In the genomic region with DNA sequence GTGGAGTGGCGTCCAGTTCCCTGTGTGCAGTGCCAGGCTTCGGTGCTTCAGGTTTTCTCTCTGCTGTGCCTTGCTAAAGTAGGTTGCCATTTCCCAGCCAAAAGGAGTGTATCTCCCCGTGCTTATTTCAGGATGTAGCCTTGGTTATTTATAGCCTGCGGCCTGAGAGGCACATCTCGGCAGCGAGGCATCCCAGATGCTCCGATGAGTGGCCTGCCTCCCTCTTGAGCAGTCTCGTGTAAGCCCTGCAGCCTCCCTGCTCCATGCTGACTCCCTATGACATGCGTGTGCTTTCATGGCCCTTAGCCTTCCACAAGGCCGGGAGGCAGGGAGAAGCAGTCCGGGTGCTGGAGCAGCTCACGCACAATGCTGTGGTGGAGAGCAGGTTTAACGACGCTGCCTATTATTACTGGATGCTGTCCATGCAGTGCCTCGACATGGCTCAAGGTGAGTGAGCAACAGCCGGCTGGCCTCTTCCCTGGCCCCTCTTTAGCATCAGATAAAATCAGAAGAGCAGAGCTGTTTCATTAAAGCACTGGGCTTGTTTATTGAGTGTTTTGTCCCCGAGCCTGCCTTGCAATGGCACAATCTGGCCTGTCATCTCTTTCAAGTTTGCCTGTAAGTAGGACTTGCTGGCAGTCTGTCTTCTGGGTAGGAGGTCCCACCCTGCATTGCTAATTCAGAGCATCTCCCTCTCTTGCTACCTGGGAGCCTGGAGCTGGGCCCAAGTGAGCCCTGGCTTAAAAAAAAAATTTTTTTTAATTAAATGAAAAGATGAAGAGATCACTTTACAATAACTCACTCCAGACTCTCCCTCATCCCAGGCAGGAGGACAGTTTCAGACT, we compare ENCODE assay signal across 9 mouse cellular contexts. TPM values are rescaled to one million over a fixed set of nuclear protein-coding genes. Genes with fewer than 3 reads are reported as not detected.
DNase-seq lines count a peak whose midpoint lies in the region; ATAC-seq lines count a peak whose summit lies in the region.
"Had no signal": no experiment of that assay in that cellular context is flagged by ENCODE, and none has a peak within 500 bp of the region (broad histone marks: within the 10 kb centered on the region; RNA-seq: fewer than 3 reads in every experiment).

No protein-coding gene starts in this region.

- DNase-seq in gastrocnemius, postnatal 25 days, result peak; percentile 42
- DNase-seq in gastrocnemius, postnatal 10 days, result no peak
- peak; percentile 80 for DNase-seq in right cerebral cortex, adult 18-20 months
- DNase-seq in right cerebral cortex, postnatal 4 days, result no peak
- peak; percentile 55 for DNase-seq in heart, postnatal 4 days
- no peak for DNase-seq in adrenal gland, adult 2 months
- DNase-seq in thymus, postnatal 10 days (ENCODE audit: low spot score in 2 of 2), result no peak

- ATAC-seq in megakaryocyte progenitor cell, adult 5-6 weeks (replicated peaks; ENCODE audit: poor library complexity), result no peak

RNA-seq across cellular contexts. Expression of gene Rho, which starts 15.7 kb away (rescaled TPM):
- under 1 TPM in 1 of 2 experiments, not detected in 1; 0.20 TPM for total RNA-seq in gastrocnemius, postnatal 25 days (2021)
- under 1 TPM; 0.19 to 0.32 TPM for total RNA-seq in gastrocnemius, postnatal 10 days (2021)
- under 1 TPM; 0.24 to 0.34 TPM for total RNA-seq in heart, postnatal 4 days (2021)
- total RNA-seq in megakaryocyte progenitor cell, adult 5-6 weeks (2015), result 0.15 TPM in 1 of 2 replicates, not detected in the other
- 0.34 TPM in 1 of 2 replicates, not detected in the other for total RNA-seq in megakaryocyte progenitor cell, adult 5-6 weeks (2017)
- total RNA-seq in adrenal gland, adult 2 months (2021), result under 1 TPM; 0.52 to 0.95 TPM
- polyA plus RNA-seq in adrenal gland, adult 2 months (2012; rRNA removed), result 2.2 and 3.4 TPM in 2 replicates

RNA-seq across cellular contexts. Expression of gene H1foo, which starts 28.9 kb away (rescaled TPM):
- total RNA-seq in gastrocnemius, postnatal 25 days (2021), result not detected
- not detected for total RNA-seq in gastrocnemius, postnatal 10 days (2021)
- not detected for total RNA-seq in heart, postnatal 4 days (2021)
- total RNA-seq in megakaryocyte progenitor cell, adult 5-6 weeks (2015), result not detected in 2 replicates
- total RNA-seq in megakaryocyte progenitor cell, adult 5-6 weeks (2017), result not detected in 2 replicates
- not detected for total RNA-seq in adrenal gland, adult 2 months (2021)
- not detected in 2 replicates for polyA plus RNA-seq in adrenal gland, adult 2 months (2012; rRNA removed)
- polyA plus RNA-seq: liver, embryonic 14.5 days had no signal

Comparison
In these comparisons a context has a peak if more than half of its experiments do, and no peak if none do; other contexts are left out.
1. DNase-seq: peak in gastrocnemius, postnatal 25 days (single experiment), right cerebral cortex, adult 18-20 months (single experiment) and heart, postnatal 4 days (single experiment); none in gastrocnemius, postnatal 10 days (single experiment), right cerebral cortex, postnatal 4 days (single experiment), adrenal gland, adult 2 months (single experiment) and thymus, postnatal 10 days (0 of 2).